Mouse (Mus musculus) CH12.LX (cell line): Measurements from ENCODE around the gene Pip5k1c.

Experiments
- NELFE ChIP-seq: IDR thresholded peaks from 2 replicates; pipeline ENCODE4 v1.6.1; 2011; ENCODE audit warnings: low read depth, low read length, improper control_type of control experiment
- POLR2A ChIP-seq: IDR thresholded peaks from 2 replicates; pipeline ENCODE4 v1.6.1; 2011; ENCODE audit warnings: low read depth, mild to moderate bottlenecking, improper control_type of control experiment, low read length

DNA sequence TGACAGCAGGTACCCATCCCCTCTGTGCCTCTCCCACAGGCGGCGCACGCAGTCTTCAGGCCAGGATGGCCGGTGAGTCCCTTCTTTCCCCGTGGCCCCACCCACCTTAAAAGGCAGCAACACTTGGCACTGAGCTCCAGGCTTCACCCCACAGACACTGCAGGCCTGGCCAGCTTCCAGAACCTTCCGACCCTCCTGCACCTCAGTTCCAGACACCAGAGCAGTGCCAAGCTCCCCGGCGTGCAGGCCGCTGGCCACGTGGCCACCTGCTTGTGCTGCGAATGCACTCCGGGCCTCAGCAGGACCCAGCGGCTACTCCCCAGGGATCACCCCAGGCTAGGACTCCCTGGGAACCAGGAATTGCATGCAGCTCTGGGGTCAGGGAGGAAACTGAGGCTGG lies 20.8 kb downstream of the Pip5k1c start:
- TF ChIP-seq POLR2A (no peak), NELFE (no peak)
